Mouse (Mus musculus) forebrain, embryonic 11.5 days (tissue): ENCODE results near the gene Tubb2b. TPM values are rescaled to one million over a fixed set of nuclear protein-coding genes. Genes with fewer than 3 reads are reported as not detected.

Experiments used
- ATAC-seq: fragments of 200-750 bp; cut with Nextera tagmentation; replicated peaks from 2 replicates; pipeline ENCODE4 v1.8.0; 2017; ENCODE audit warnings: moderate TSS enrichment; ENCODE audit not compliant: low FRiP score
- DNase-seq: peaks from one replicate; pipeline ENCODE4 v3.0.0-alpha.2; 2017; ENCODE audit warnings: low spot score
- H3K27ac ChIP-seq: fragments of 300-500 bp; sonication (generic); 2 replicates; pipeline ENCODE4 v1.5.1; 2014; ENCODE audit warnings: low read depth, low read length
- H3K27me3 ChIP-seq: fragments of 300-500 bp; sonication (generic); 2 replicates; pipeline ENCODE4 v1.6.1; 2014; ENCODE audit warnings: mild to moderate bottlenecking, low read length, mixed read lengths; ENCODE audit not compliant: control insufficient read depth, insufficient read depth
- H3K36me3 ChIP-seq: fragments of 300-500 bp; sonication (generic); 2 replicates; pipeline ENCODE4 v1.6.1; 2014; ENCODE audit warnings: mild to moderate bottlenecking, low read length, moderate library complexity, mixed read lengths; ENCODE audit not compliant: control insufficient read depth, insufficient read depth
- H3K4me1 ChIP-seq: fragments of 300-500 bp; sonication (generic); replicated peaks from 2 replicates; pipeline ENCODE4 v1.6.1; 2014; ENCODE audit warnings: low read length, mixed read lengths; ENCODE audit not compliant: control insufficient read depth, insufficient read depth
- H3K4me2 ChIP-seq: fragments of 300-500 bp; sonication (generic); 2 replicates; pipeline ENCODE4 v1.6.1; 2014; ENCODE audit warnings: low read depth, mild to moderate bottlenecking, low read length, moderate library complexity, mixed read lengths; ENCODE audit not compliant: severe bottlenecking
- H3K4me3 ChIP-seq: fragments of 300-500 bp; sonication (generic); 2 replicates; pipeline ENCODE4 v1.5.1; 2014; ENCODE audit warnings: low read depth, low read length
- H3K9ac ChIP-seq: fragments of 300-500 bp; sonication (generic); 2 replicates; pipeline ENCODE4 v1.6.1; 2014; ENCODE audit warnings: low read length
- H3K9me3 ChIP-seq: fragments of 300-500 bp; sonication (generic); 2 replicates; pipeline ENCODE4 v1.6.1; 2016; ENCODE audit warnings: low read length, mixed read lengths; ENCODE audit not compliant: control insufficient read depth
- WGBS: fragments of 180-500 bp; shearing (Covaris S2); extraction: QIAGEN DNeasy Blood & Tissue Kit; methylation state at CpG from one replicate; pipeline ENCODE4 v1.1.7; 2014; 5-methylcytosine and 5-hydroxymethylcytosine counted together
- polyA plus RNA-seq: library from polyadenylated mRNA; unstranded; fragments of >200 nt; fragmentation: Nextera tagmentation; extraction: Ambion mirVana; gene quantifications from 2 replicates; pipeline ENCODE4 v1.2.1, GENCODE M21; 2014

The Tubb2b gene
- polyA plus RNA-seq, 1 experiment from 2014 or later, result 232 TPM

- WGBS, result 45% methylated on average over 16 of the region's 16 CpGs
- no peaks in the 10 kb centered on the region for H3K36me3 ChIP-seq
- no peaks in the 10 kb centered on the region for H3K27me3 ChIP-seq
- H3K27ac ChIP-seq, result no peak overlapping the region
- peak overlapping the region; percentile 68; the same call in 1 of the 2 replicates for H3K4me3 ChIP-seq
- peak overlapping the region; percentile 69; the same call in 1 of the 2 replicates for H3K9ac ChIP-seq
- DNase-seq, result no peak
- ATAC-seq, result no peak
- no peaks in the 10 kb centered on the region for H3K9me3 ChIP-seq
- peaks cover 10% of the 10 kb centered on the region for H3K4me1 ChIP-seq
- peak overlapping the region; percentile 96; the same call in 1 of the 2 replicates for H3K4me2 ChIP-seq
These were observed 51.6 kb downstream of the Tubb2b start for GRCm38 (mm10) chr13:34078500-34079280.

GRCm38 (mm10) chr13:34077492-34078271 is 52.6 kb downstream of the Tubb2b start, which contains the start of gene Tubb2a:
Gene Tubb2a (minus strand): TSS chr13:34078007.
- Histone ChIP-seq H3K4me3 (peak within 1 kb of the TSS; percentile 68), H3K9ac (peak within 1 kb of the TSS; percentile 69), H3K27ac (no peak within 1 kb of the TSS), H3K27me3 (no peaks in the 10 kb centered on the region), H3K9me3 (no peaks in the 10 kb centered on the region), H3K36me3 (no peaks in the 10 kb centered on the region), H3K4me2 (peak within 1 kb of the TSS; percentile 96), H3K4me1 (peaks cover 10% of the 10 kb centered on the region)
- DNase-seq (peak; percentile 94), ATAC-seq (peak; percentile 90)
- under 1% methylated on average over 44 of the region's 45 CpGs for WGBS

Other genes starting within 250 kb of the Tubb2b start
- 0.29 TPM in 1 of 2 replicates, not detected in the other for gene Serpinb6c, start 224.8 kb downstream of the Tubb2b start, polyA plus RNA-seq
- gene Nqo2, start 165.8 kb downstream of the Tubb2b start, polyA plus RNA-seq, result 16.1 and 16.7 TPM in 2 replicates
- gene Ripk1, start 128.1 kb downstream of the Tubb2b start, polyA plus RNA-seq, result 9.8 and 11.3 TPM in 2 replicates
- 31.8 and 39.1 TPM in 2 replicates for gene Serpinb6a, start 127.7 kb downstream of the Tubb2b start, polyA plus RNA-seq
- 33.3 and 33.8 TPM in 2 replicates for gene Bphl, start 92.9 kb downstream of the Tubb2b start, polyA plus RNA-seq
- gene Tubb2a, start 52.5 kb downstream of the Tubb2b start, polyA plus RNA-seq, result 185 and 229 TPM in 2 replicates
- 114 and 123 TPM in 2 replicates for gene Psmg4, start 32.5 kb upstream of the Tubb2b start, polyA plus RNA-seq
- gene Slc22a23, start 214.7 kb upstream of the Tubb2b start, polyA plus RNA-seq, result 16.9 and 18.5 TPM in 2 replicates